Mouse (Mus musculus): ENCODE measurements around the gene Snurf.
A peak's percentile ranks its signal among the peaks of the same experiment; 100 is the strongest.

Gene Snurf

DNA sequence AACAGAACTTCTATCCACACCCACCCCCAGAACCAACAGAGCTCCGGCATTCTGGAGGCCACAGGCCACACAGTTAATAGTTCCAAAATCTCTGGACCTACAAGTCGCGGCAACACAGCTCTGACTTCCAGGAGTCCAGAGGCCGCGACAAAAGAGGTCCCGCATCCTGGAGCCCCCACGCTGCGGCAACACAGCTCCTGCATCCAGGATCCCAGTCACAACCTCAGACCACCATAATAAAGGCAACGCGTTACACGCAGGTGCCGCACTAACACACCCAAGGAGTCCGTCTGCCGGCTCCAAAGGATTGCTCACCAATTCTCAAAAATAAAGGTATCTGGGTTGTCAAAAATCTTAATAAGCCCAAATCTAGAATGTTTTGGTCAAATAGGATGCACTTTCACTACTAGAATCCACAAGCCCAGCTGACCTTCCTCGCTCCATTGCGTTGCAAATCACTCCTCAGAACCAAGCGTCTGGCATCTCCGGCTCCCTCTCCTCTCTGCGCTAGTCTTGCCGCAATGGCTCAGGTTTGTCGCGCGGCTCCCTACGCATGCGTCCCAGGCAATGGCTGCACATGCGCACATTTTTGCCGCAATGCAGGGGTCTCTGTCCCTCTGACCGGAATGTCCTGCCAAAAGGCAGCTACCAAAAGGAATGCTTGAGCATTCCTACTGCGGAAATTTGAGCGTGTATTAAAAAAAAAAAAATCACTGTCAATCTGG, at the start of gene Snurf, which contains the start of gene Gm38393:
Snurf (minus strand) TSS at position 444 of the 725 bp plus-strand sequence.
Gm38393 (minus strand) TSS at position 459 of the 725 bp plus-strand sequence.
- peak; percentile 79 for DNase-seq

DNA sequence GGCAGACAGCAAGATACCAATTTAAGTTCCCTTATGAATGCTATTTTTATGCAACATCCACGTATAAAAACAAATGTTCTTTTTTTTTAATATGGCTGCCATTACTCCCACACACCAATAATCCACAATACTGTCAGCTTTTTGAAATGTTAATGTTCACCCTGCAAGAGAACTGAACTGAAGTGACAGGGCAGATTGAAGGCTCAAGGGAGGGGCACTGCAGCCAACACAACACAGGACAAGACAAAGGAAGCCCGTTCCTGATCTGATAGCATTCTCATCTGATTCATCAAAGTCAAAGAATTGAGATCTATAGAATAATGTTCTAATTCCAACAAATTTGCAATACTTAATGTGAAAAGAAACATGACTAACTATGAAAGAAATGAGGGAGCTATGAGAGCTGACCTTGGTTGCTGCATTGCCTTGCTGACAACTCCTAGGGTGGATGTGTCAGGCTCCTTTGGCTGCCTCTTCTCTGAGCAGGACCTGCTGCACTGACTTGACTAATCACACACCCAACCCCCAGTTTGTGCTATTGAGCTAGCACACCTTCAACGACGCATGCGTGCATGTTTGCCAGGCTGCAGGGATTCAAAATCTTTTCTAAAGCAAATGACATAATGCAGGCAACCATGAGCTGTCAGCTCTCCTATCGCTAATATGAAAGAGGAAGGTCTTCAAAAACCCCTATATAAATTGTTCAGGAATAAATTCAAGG, 42.8 kb upstream of the Snurf start:
- DNase-seq, result peak; percentile 68

DNA sequence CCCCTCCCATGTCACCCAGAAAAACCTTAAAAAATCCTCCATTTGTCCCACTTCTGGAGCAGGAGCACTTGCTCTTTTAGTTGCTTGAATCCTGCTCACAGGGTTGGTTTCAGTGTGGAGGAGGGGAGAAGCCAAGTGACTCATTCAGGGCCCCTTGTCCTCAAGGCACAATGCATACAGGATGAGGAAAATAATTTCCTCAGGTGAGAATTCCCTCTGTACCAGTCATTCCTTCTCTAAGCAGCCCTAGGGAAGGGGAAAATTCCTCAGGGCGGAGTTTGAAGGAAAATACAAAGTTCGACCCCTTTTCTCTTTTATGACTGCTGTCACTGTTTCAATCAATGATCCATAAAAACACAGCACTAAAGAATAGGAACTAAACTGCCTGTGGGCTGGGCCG, 8.3 kb upstream of the Snurf start:
- no peak for DNase-seq

GRCm38 (mm10) chr7:60007727-60008360, 3.0 kb upstream of the Snurf start:
- DNase-seq, result no peak

DNA sequence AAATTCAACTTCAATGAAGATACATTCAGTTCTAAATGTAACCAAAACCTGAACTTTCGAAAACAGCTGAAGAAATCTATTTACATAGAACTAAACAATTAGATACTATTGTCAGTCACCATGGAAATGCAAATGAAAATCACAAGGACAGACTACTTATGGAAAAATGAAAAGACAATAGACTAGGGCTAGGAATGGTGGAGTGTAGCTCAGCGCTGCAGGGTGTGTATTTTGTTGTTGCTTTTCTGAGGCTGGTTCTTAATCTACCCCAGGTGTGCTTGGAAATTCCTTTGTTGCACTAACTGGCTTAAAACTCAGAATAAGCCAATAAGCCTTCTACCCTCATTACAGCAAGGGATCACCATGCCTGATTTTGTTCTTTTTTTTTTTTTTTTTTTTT, 1.4 kb upstream of the Snurf start:
- no peak for DNase-seq

- DNase-seq, result peak; percentile 29
Measured at GRCm38 (mm10) chr7:60003921-60004605, 786 bp downstream of the Snurf start.

DNA sequence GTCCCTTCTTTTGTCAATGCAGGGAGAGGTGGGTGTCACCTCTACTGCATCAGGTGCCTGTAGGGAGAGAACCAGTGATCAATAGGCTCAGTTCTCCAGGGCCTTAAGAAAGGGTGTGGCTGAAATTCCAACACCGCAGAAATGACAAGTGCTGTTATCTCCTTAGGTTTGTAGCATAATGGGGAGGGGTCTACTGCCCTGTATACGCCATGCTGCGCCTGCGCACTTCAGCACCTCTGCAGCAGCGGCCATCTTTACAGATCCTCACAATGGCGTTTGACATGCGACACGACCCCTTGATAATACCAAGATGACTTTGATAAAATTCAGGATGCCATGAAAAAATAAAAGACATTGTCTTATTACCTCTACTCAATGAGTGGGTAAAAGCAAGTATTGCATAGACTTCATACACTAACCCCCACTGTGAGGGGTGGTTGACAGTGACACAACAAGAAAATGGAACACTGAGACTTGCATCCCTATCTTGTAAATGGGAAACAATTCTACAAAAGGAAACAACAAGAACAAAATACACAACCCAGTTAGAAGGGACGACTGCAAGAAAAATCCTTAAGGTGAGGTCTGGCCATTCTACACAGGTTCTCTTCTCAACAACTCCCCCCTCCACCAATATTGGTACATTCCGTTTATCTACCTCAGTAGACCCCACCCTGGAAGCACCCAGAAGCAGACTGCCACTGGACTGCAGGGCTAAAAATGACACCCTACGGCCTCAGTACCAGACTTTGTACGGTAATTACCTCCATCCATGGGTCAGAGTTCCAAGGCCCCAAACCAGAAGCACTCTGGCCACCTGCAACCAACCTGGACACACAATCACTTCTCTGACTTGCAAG, 1.6 kb downstream of the Snurf start:
- peak; percentile 58 for DNase-seq

DNA sequence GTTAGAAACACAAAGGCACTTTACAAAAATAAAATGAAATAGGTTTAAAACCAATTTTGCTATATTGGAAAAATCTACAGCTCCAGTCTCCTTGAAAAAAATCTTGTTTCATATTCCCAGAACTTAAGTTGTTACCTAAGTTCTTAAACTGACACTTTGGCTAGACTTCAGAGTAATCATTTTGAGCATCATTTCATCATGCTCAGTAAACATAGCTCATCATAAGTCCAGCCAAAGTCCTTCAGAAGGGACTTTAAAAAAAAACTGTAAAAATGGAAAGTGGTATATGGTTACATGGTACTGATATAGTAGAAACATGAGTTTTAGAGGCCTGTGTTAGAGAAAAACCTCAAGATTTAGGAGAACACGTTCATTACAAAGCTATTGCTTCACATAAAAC, 26.2 kb downstream of the Snurf start:
- no peak for DNase-seq
